Comparison of ENCODE assay signal across 16 mouse cellular contexts in genomic region chr5:115500383-115500935, GRCm38 (mm10). TPM values are rescaled to one million over a fixed set of nuclear protein-coding genes. Genes with fewer than 3 reads are reported as not detected.
DNase-seq lines count a peak whose midpoint lies in the region; ATAC-seq and TF ChIP-seq lines count a peak whose summit lies in the region.
"Had no signal": no experiment of that assay in that cellular context is flagged by ENCODE, and none has a peak within 500 bp of the region (broad histone marks: within the 10 kb centered on the region; RNA-seq: fewer than 3 reads in every experiment).

No protein-coding gene starts in this region.

- H3K4me3 ChIP-seq in kidney, adult 2 months (ENCODE audit: insufficient read depth, low read depth, low read length), result no peak overlapping the region
- no peak overlapping the region for H3K4me3 ChIP-seq in kidney, embryonic 14.5 days (ENCODE audit: low read length)
- H3K4me3 ChIP-seq in midbrain, embryonic 11.5 days (ENCODE audit: low read depth, low read length), result no peak overlapping the region
- H3K4me3 ChIP-seq in midbrain, embryonic 10.5 days, result no peak overlapping the region
- no peak overlapping the region for H3K4me3 ChIP-seq in kidney, postnatal 0 days (replicated peaks; ENCODE audit: low read depth, low read length)
- no peak overlapping the region for H3K4me3 ChIP-seq in forebrain, embryonic 14.5 days (ENCODE audit: low read depth, low read length)
- H3K4me3 ChIP-seq: neural tube, embryonic 12.5 days had no signal

- no peaks in the 10 kb centered on the region for H3K27me3 ChIP-seq in kidney, adult 2 months (replicated peaks; ENCODE audit: control insufficient read depth, insufficient read depth, low read length)
- H3K27me3 ChIP-seq in kidney, embryonic 14.5 days (ENCODE audit: control insufficient read depth, insufficient read depth, low read length), result no peaks in the 10 kb centered on the region
- H3K27me3 ChIP-seq in midbrain, embryonic 11.5 days (ENCODE audit: control insufficient read depth, insufficient read depth, low read length), result no peaks in the 10 kb centered on the region
- no peaks in the 10 kb centered on the region for H3K27me3 ChIP-seq in midbrain, embryonic 10.5 days (ENCODE audit: low read depth, poor library complexity, severe bottlenecking)
- no peaks in the 10 kb centered on the region for H3K27me3 ChIP-seq in kidney, postnatal 0 days (ENCODE audit: insufficient read depth, low read length)
- H3K27me3 ChIP-seq in forebrain, embryonic 14.5 days (replicated peaks; ENCODE audit: control insufficient read depth, insufficient read depth, low read length), result no peaks in the 10 kb centered on the region
- H3K27me3 ChIP-seq: neural tube, embryonic 12.5 days had no signal

- peak; percentile 72 for DNase-seq in kidney, adult 2 months
- peak; percentile 62 for DNase-seq in midbrain, embryonic 11.5 days (ENCODE audit: low spot score, missing footprints)
- DNase-seq in midbrain, embryonic 10.5 days (ENCODE audit: low spot score), result no peak
- no peak for DNase-seq in kidney, postnatal 0 days (ENCODE audit: low spot score)
- no peak for DNase-seq in ovary, postnatal 36 days (ENCODE audit: low spot score)
- DNase-seq in forebrain, embryonic 14.5 days (ENCODE audit: low spot score), result no peak
- DNase-seq: cerebellum, adult 18-20 months; embryo, embryonic 11 days; midbrain, embryonic 14.5 days had no signal

- ATAC-seq in kidney, embryonic 14.5 days (ENCODE audit: low FRiP score, low TSS enrichment), result no peak
- no peak for ATAC-seq in midbrain, embryonic 11.5 days (ENCODE audit: low FRiP score)
- ATAC-seq in kidney, postnatal 0 days (replicated peaks; ENCODE audit: low FRiP score, low read depth), result no peak
- peak; percentile 97 for ATAC-seq in neutrophil, adult 5-6 weeks (ENCODE audit: extremely low read depth, insufficient number of reproducible peaks, low FRiP score, poor library complexity, severe bottlenecking)
- ATAC-seq in forebrain, embryonic 14.5 days, result no peak
- ATAC-seq: intestine, postnatal 0 days had no signal

- H3K36me3 ChIP-seq in kidney, adult 2 months (ENCODE audit: control insufficient read depth, insufficient read depth, low read length), result no peaks in the 10 kb centered on the region
- no peaks in the 10 kb centered on the region for H3K36me3 ChIP-seq in kidney, embryonic 14.5 days (ENCODE audit: control insufficient read depth, insufficient read depth, low read length)
- no peaks in the 10 kb centered on the region for H3K36me3 ChIP-seq in midbrain, embryonic 11.5 days (ENCODE audit: control insufficient read depth, insufficient read depth, low read length)
- H3K36me3 ChIP-seq in midbrain, embryonic 10.5 days, result no peaks in the 10 kb centered on the region
- no peaks in the 10 kb centered on the region for H3K36me3 ChIP-seq in kidney, postnatal 0 days (ENCODE audit: insufficient read depth, low read length)
- no peaks in the 10 kb centered on the region for H3K36me3 ChIP-seq in forebrain, embryonic 14.5 days (ENCODE audit: control insufficient read depth, insufficient read depth, low read length)
- H3K36me3 ChIP-seq: neural tube, embryonic 12.5 days had no signal

- no peak overlapping the region for H3K9ac ChIP-seq in kidney, embryonic 14.5 days (ENCODE audit: low read depth, low read length)
- H3K9ac ChIP-seq in midbrain, embryonic 11.5 days (ENCODE audit: low read length), result no peak overlapping the region
- H3K9ac ChIP-seq in kidney, postnatal 0 days (ENCODE audit: low read depth, low read length), result no peak overlapping the region
- no peak overlapping the region for H3K9ac ChIP-seq in forebrain, embryonic 14.5 days (ENCODE audit: low read length)
- H3K9ac ChIP-seq: liver, embryonic 14.5 days; neural tube, embryonic 12.5 days had no signal

- H3K4me1 ChIP-seq in kidney, adult 2 months (ENCODE audit: control insufficient read depth, insufficient read depth, low read length), result peaks cover 6% of the 10 kb centered on the region; the same call in 1 of the 2 replicates
- no peaks in the 10 kb centered on the region for H3K4me1 ChIP-seq in kidney, embryonic 14.5 days (ENCODE audit: control insufficient read depth, insufficient read depth, low read length)
- H3K4me1 ChIP-seq in midbrain, embryonic 11.5 days (ENCODE audit: control insufficient read depth, insufficient read depth, low read length), result no peaks in the 10 kb centered on the region
- H3K4me1 ChIP-seq in midbrain, embryonic 10.5 days, result peaks cover 3% of the 10 kb centered on the region; the same call in 1 of the 2 replicates
- peaks cover 4% of the 10 kb centered on the region; the same call in 1 of the 2 replicates for H3K4me1 ChIP-seq in kidney, postnatal 0 days (replicated peaks; ENCODE audit: insufficient read depth, low read length)
- no peaks in the 10 kb centered on the region for H3K4me1 ChIP-seq in forebrain, embryonic 14.5 days (ENCODE audit: control insufficient read depth, insufficient read depth, low read length)
- H3K4me1 ChIP-seq: neural tube, embryonic 12.5 days had no signal

- H3K27ac ChIP-seq in kidney, adult 2 months (ENCODE audit: insufficient read depth, low read depth, low read length), result peak overlapping the region; percentile 39; the same call in 1 of the 2 replicates
- no peak overlapping the region; the same call in 1 of the 2 replicates for H3K27ac ChIP-seq in kidney, embryonic 14.5 days (ENCODE audit: low read depth, low read length)
- H3K27ac ChIP-seq in midbrain, embryonic 11.5 days (ENCODE audit: low read depth, low read length), result no peak overlapping the region
- H3K27ac ChIP-seq in midbrain, embryonic 10.5 days (replicated peaks), result no peak overlapping the region
- H3K27ac ChIP-seq in kidney, postnatal 0 days, result peak overlapping the region; percentile 21; the same call in 1 of the 2 replicates
- no peak overlapping the region for H3K27ac ChIP-seq in forebrain, embryonic 14.5 days (ENCODE audit: low read depth, low read length)
- H3K27ac ChIP-seq: liver, embryonic 14.5 days; neural tube, embryonic 12.5 days had no signal

- 24% methylated on average over 12 of the region's 12 CpGs for WGBS in kidney, adult 2 months
- WGBS in kidney, embryonic 14.5 days, result 51% methylated on average over 12 of the region's 12 CpGs
- 85% methylated on average over 12 of the region's 12 CpGs for WGBS in midbrain, embryonic 11.5 days
- WGBS in midbrain, embryonic 10.5 days, result 87% methylated on average over 12 of the region's 12 CpGs
- WGBS in kidney, postnatal 0 days, result 34% methylated on average over 12 of the region's 12 CpGs
- 86% methylated on average over 12 of the region's 12 CpGs for WGBS in forebrain, embryonic 14.5 days

- no peak overlapping the region for H3K4me2 ChIP-seq in kidney, embryonic 14.5 days (replicated peaks; ENCODE audit: low read depth, low read length)
- no peak overlapping the region for H3K4me2 ChIP-seq in midbrain, embryonic 11.5 days
- H3K4me2 ChIP-seq in kidney, postnatal 0 days (ENCODE audit: low read length), result no peak overlapping the region
- no peak overlapping the region for H3K4me2 ChIP-seq in forebrain, embryonic 14.5 days (ENCODE audit: low read length)
- H3K4me2 ChIP-seq: neural tube, embryonic 12.5 days had no signal

- H3K9me3 ChIP-seq in kidney, embryonic 14.5 days (ENCODE audit: control insufficient read depth, low read length), result no peaks in the 10 kb centered on the region
- no peaks in the 10 kb centered on the region for H3K9me3 ChIP-seq in midbrain, embryonic 11.5 days (ENCODE audit: control insufficient read depth, low read length)
- H3K9me3 ChIP-seq in midbrain, embryonic 10.5 days (replicated peaks), result no peaks in the 10 kb centered on the region
- no peaks in the 10 kb centered on the region for H3K9me3 ChIP-seq in kidney, postnatal 0 days (replicated peaks; ENCODE audit: low read length)
- H3K9me3 ChIP-seq in forebrain, embryonic 14.5 days (replicated peaks; ENCODE audit: control insufficient read depth, low read length), result no peaks in the 10 kb centered on the region
- H3K9me3 ChIP-seq: neural tube, embryonic 12.5 days had no signal

- TF ChIP-seq POLR2A in kidney, adult 2 months (IDR thresholded peaks at IDR 0.05; ENCODE audit: low read depth, low read length), result no peak

- TF ChIP-seq CTCF in kidney, adult 2 months (conservative IDR thresholded peaks at IDR 0.05; ENCODE audit: insufficient read depth, insufficient read length, low read depth, low read length), result no peak
- TF ChIP-seq CTCF in kidney, postnatal 0 days (IDR thresholded peaks at IDR 0.05; ENCODE audit: low read depth), result no peak

RNA-seq across cellular contexts. Expression of gene Pxn, which starts 6.0 kb away (rescaled TPM):
- polyA plus RNA-seq in kidney, adult 2 months (2012; rRNA removed), result 101 and 122 TPM in 2 replicates
- polyA plus RNA-seq in kidney, embryonic 14.5 days (2014; fragmentation: Nextera tagmentation; extraction: Ambion mirVana), result 21.9 and 22.4 TPM in 2 replicates
- polyA plus RNA-seq in midbrain, embryonic 11.5 days (2014; fragmentation: Nextera tagmentation; extraction: Ambion mirVana), result 7.3 and 7.7 TPM in 2 replicates
- polyA plus RNA-seq in midbrain, embryonic 10.5 days (2016; fragmentation: Nextera tagmentation; extraction: Ambion mirVana), result 27.9 and 28.9 TPM in 2 replicates
- polyA plus RNA-seq in kidney, postnatal 0 days (2015; fragmentation: Nextera tagmentation; extraction: Ambion mirVana), result 48.3 and 53.1 TPM in 2 replicates
- 242 and 288 TPM in 2 replicates for total RNA-seq in neutrophil, adult 5-6 weeks (2017)
- polyA plus RNA-seq in forebrain, embryonic 14.5 days (2014; fragmentation: Nextera tagmentation; extraction: Ambion mirVana), result 7.5 and 9.8 TPM in 2 replicates

RNA-seq across cellular contexts. Expression of gene Sirt4, which starts 15.9 kb away (rescaled TPM):
- polyA plus RNA-seq in kidney, adult 2 months (2012; rRNA removed), result 34.0 and 49.3 TPM in 2 replicates
- 16.4 and 20.9 TPM in 2 replicates for polyA plus RNA-seq in kidney, embryonic 14.5 days (2014; fragmentation: Nextera tagmentation; extraction: Ambion mirVana)
- 16.2 and 18.9 TPM in 2 replicates for polyA plus RNA-seq in midbrain, embryonic 11.5 days (2014; fragmentation: Nextera tagmentation; extraction: Ambion mirVana)
- polyA plus RNA-seq in midbrain, embryonic 10.5 days (2016; fragmentation: Nextera tagmentation; extraction: Ambion mirVana), result 15.2 and 17.0 TPM in 2 replicates
- polyA plus RNA-seq in kidney, postnatal 0 days (2015; fragmentation: Nextera tagmentation; extraction: Ambion mirVana), result 19.6 and 20.2 TPM in 2 replicates
- total RNA-seq in neutrophil, adult 5-6 weeks (2017), result 6.1 and 11.3 TPM in 2 replicates
- 19.5 and 24.3 TPM in 2 replicates for polyA plus RNA-seq in forebrain, embryonic 14.5 days (2014; fragmentation: Nextera tagmentation; extraction: Ambion mirVana)

RNA-seq across cellular contexts. Expression of gene Pla2g1b, which starts 34.4 kb away (rescaled TPM):
- polyA plus RNA-seq in kidney, adult 2 months (2012; rRNA removed), result 0.74 TPM in 1 of 2 replicates, not detected in the other
- polyA plus RNA-seq in kidney, embryonic 14.5 days (2014; fragmentation: Nextera tagmentation; extraction: Ambion mirVana), result 0.46 and 0.57 TPM in 2 replicates
- not detected in 2 replicates for polyA plus RNA-seq in midbrain, embryonic 11.5 days (2014; fragmentation: Nextera tagmentation; extraction: Ambion mirVana)
- polyA plus RNA-seq in midbrain, embryonic 10.5 days (2016; fragmentation: Nextera tagmentation; extraction: Ambion mirVana), result 0.41 and 0.62 TPM in 2 replicates
- polyA plus RNA-seq in kidney, postnatal 0 days (2015; fragmentation: Nextera tagmentation; extraction: Ambion mirVana), result 0.97 and 0.98 TPM in 2 replicates
- total RNA-seq in neutrophil, adult 5-6 weeks (2017), result not detected in 2 replicates
- polyA plus RNA-seq in forebrain, embryonic 14.5 days (2014; fragmentation: Nextera tagmentation; extraction: Ambion mirVana), result not detected in 2 replicates
- total RNA-seq: heart, adult 8-10 months; left cerebral cortex, postnatal 10 days had no signal
- polyA plus RNA-seq: liver, embryonic 14.5 days; midbrain, embryonic 14.5 days; neural tube, embryonic 12.5 days had no signal

RNA-seq across cellular contexts. Expression of gene Rplp0, which starts 58.8 kb away (rescaled TPM):
- polyA plus RNA-seq in kidney, adult 2 months (2012; rRNA removed), result 1,267 and 1,337 TPM in 2 replicates
- 1,879 and 2,111 TPM in 2 replicates for polyA plus RNA-seq in kidney, embryonic 14.5 days (2014; fragmentation: Nextera tagmentation; extraction: Ambion mirVana)
- 1,161 and 1,182 TPM in 2 replicates for polyA plus RNA-seq in midbrain, embryonic 11.5 days (2014; fragmentation: Nextera tagmentation; extraction: Ambion mirVana)
- polyA plus RNA-seq in midbrain, embryonic 10.5 days (2016; fragmentation: Nextera tagmentation; extraction: Ambion mirVana), result 1,126 and 1,338 TPM in 2 replicates
- 1,459 and 1,525 TPM in 2 replicates for polyA plus RNA-seq in kidney, postnatal 0 days (2015; fragmentation: Nextera tagmentation; extraction: Ambion mirVana)
- 808 and 842 TPM in 2 replicates for total RNA-seq in neutrophil, adult 5-6 weeks (2017)
- polyA plus RNA-seq in forebrain, embryonic 14.5 days (2014; fragmentation: Nextera tagmentation; extraction: Ambion mirVana), result 1,112 and 1,434 TPM in 2 replicates

Comparison
In these comparisons a context has a peak if more than half of its experiments do, and no peak if none do; other contexts are left out.
1. DNase-seq: peak in kidney, adult 2 months (single experiment) and midbrain, embryonic 11.5 days (single experiment); none in midbrain, embryonic 10.5 days (single experiment), kidney, postnatal 0 days (single experiment), ovary, postnatal 36 days (single experiment) and forebrain, embryonic 14.5 days (single experiment).
2. H3K27ac ChIP-seq: peak in kidney, adult 2 months (single experiment) and kidney, postnatal 0 days (single experiment); none in kidney, embryonic 14.5 days (single experiment), midbrain, embryonic 11.5 days (single experiment), midbrain, embryonic 10.5 days (single experiment) and forebrain, embryonic 14.5 days (single experiment).